Mouse (Mus musculus): ENCODE measurements around the gene Git1. TPM values are rescaled to one million over a fixed set of nuclear protein-coding genes. Genes with fewer than 3 reads are reported as not detected.

Git1 gene
- polyA plus RNA-seq, 1 experiment from 2014 or later, result 14.4 TPM

DNA sequence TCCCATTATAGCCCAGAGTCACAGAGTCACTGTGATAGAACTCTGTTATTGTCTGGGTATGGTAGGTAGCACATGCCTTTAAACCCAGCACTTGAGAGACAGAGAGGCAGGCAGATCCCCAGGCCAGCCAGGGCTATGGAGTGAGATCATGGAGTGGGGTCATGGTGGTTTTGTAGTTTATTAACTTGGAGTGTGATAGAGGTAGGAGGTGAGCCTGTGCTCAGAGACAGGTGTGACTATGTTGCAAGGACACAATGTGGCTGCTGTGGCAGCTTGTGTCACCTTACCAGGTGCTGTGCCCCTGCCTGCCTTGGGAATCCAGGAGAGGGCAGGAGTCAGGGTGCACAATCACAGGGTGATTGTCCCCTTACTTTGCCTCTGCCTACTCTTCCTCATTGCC, 2.1 kb downstream of the Git1 start:
- Histone ChIP-seq H3K4me2 (replicated peaks) (0 out of 2 replicates have a peak overlapping the region, but pooled peaks have one; percentile 89), H3K27ac (replicated peaks) (no peak overlapping the region), H3K27me3 (no peaks in the 10 kb centered on the region), H3K36me3 (peaks cover 12% of the 10 kb centered on the region; the same call in 1 of the 2 replicates), H3K9me3 (no peaks in the 10 kb centered on the region), H3K4me3 (0 out of 2 replicates have a peak overlapping the region, but pooled peaks have one; percentile 93), H3K4me1 (peaks cover 68% of the 10 kb centered on the region), H3K9ac (replicated peaks) (peak overlapping the region; percentile 97; the same call in 1 of the 2 replicates)
- ATAC-seq (replicated peaks), result no peak

DNA sequence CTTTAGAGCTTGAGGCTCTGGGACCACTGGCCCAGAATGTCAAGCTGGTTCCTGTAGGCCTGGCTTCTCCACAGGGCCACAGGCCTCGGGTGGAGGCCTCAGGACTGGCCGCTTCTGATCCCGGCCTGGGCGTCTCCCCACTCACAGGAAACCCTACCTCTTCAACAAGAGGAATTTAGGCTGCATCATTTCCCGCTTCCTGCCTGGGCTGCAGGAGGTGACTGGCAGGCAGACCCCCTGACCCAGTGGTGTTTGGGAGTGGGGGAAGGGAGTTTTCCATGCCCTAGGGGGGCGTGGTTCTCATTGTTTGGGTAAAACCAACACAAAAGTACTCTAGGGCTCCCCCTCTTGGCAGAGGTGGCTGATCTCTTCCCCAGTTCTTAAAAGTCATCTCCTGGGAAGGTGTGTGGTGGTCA, 4.0 kb downstream of the Git1 start:
- no peaks in the 10 kb centered on the region for H3K9me3 ChIP-seq
- no peak overlapping the region for H3K4me3 ChIP-seq
- no peak for ATAC-seq (replicated peaks)
- peaks cover 55% of the 10 kb centered on the region for H3K4me1 ChIP-seq
- no peak overlapping the region for H3K4me2 ChIP-seq (replicated peaks)
- H3K27me3 ChIP-seq, result no peaks in the 10 kb centered on the region
- H3K36me3 ChIP-seq, result peaks cover 23% of the 10 kb centered on the region
- WGBS, result 22% methylated on average over 6 of the region's 6 CpGs
- no peak overlapping the region for H3K9ac ChIP-seq (replicated peaks)
- H3K27ac ChIP-seq (replicated peaks), result 0 out of 2 replicates have a peak overlapping the region, but pooled peaks have one; percentile 52

DNA sequence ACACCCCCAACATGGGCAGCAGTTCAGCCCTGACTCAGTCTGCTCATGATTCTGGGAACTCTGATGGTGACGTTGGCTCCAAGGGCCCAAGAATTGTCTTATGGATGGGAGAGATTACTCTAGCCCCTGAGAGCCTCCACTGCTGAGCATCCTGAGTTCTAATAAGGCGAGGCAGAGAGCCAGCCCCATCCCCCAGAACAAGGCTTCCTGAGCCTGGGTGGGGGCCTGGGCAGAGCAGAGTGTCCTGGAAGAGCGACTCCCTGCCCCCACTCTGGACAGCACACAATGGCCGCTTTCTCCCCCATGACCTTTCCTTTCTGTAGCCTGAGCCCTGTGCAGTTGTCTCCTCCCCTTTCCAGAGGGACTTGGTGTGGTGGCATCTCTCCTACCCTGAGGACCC, 4.5 kb downstream of the Git1 start:
- Histone ChIP-seq H3K4me3 (no peak overlapping the region), H3K4me1 (peaks cover 50% of the 10 kb centered on the region), H3K36me3 (peaks cover 28% of the 10 kb centered on the region), H3K4me2 (replicated peaks) (no peak overlapping the region), H3K9me3 (no peaks in the 10 kb centered on the region), H3K27me3 (no peaks in the 10 kb centered on the region), H3K27ac (replicated peaks) (peak overlapping the region; percentile 22; the same call in 1 of the 2 replicates), H3K9ac (replicated peaks) (no peak overlapping the region)
- no peak for ATAC-seq (replicated peaks)
- WGBS, result 49% methylated on average over 4 of the region's 4 CpGs

DNA sequence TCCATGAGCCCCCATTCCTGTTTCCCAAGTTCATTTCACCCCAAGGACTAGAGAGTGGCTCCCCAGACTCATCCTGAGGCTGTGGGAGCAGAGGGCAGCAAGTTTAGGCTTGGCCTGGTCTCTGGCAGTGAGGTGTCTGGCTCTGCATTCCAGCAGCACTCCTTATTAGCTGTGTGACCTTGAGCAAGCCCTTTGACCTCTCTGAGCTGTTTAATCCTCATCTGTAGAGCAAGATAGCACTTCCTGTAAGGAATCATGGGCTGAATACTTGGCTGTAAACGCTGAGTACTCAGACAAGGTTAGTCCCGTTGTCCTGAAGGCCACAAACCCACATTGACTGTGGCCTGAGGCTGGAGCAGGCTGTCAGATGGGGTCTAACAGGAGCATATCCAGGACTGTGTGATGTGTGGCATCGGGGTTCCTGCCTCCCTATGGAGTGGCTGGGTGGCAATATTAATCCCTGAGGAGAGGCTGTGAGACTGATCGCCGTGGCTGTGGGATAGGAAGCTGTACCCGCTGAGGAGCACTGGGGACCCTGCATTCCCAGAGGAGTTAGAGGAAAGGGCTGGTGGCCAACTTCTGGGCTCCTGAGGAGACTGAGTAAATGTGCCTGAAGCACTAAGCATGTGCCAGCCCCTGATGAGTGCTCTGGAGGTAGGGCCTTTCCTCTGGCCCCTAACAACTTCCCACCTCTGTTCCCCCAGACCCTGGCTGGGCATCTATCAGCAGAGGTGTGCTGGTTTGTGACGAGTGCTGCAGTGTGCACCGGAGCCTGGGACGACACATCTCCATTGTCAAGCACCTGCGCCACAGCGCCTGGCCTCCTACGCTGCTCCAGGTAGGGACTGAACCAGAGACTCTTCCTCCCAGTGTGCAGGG, 5.1 kb downstream of the Git1 start:
- Histone ChIP-seq H3K9ac (replicated peaks) (no peak overlapping the region), H3K4me1 (peaks cover 50% of the 10 kb centered on the region), H3K4me3 (no peak overlapping the region), H3K4me2 (replicated peaks) (no peak overlapping the region), H3K9me3 (no peaks in the 10 kb centered on the region), H3K27me3 (no peaks in the 10 kb centered on the region), H3K36me3 (peaks cover 35% of the 10 kb centered on the region), H3K27ac (replicated peaks) (peak overlapping the region; percentile 22; the same call in 1 of the 2 replicates)
- WGBS, result 80% methylated on average over 12 of the region's 12 CpGs
- no peak for ATAC-seq (replicated peaks)

DNA sequence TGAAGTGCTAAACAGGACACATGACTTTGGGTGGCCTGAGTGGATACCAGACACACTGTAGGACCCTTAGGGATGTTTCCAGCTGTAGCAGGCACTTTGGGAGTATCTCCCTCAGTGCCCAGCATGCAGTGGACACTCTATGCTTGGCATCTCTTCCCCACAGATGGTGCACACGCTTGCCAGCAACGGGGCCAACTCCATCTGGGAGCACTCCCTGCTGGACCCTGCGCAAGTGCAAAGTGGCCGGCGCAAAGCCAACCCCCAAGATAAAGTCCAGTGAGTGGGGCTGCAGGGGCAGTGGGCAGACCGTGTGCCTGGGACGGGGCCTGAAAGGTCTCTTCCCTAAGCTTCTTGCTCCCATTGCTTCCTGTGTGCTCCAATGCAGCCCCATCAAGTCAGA, 6.0 kb downstream of the Git1 start:
- H3K9ac ChIP-seq (replicated peaks), result no peak overlapping the region

DNA sequence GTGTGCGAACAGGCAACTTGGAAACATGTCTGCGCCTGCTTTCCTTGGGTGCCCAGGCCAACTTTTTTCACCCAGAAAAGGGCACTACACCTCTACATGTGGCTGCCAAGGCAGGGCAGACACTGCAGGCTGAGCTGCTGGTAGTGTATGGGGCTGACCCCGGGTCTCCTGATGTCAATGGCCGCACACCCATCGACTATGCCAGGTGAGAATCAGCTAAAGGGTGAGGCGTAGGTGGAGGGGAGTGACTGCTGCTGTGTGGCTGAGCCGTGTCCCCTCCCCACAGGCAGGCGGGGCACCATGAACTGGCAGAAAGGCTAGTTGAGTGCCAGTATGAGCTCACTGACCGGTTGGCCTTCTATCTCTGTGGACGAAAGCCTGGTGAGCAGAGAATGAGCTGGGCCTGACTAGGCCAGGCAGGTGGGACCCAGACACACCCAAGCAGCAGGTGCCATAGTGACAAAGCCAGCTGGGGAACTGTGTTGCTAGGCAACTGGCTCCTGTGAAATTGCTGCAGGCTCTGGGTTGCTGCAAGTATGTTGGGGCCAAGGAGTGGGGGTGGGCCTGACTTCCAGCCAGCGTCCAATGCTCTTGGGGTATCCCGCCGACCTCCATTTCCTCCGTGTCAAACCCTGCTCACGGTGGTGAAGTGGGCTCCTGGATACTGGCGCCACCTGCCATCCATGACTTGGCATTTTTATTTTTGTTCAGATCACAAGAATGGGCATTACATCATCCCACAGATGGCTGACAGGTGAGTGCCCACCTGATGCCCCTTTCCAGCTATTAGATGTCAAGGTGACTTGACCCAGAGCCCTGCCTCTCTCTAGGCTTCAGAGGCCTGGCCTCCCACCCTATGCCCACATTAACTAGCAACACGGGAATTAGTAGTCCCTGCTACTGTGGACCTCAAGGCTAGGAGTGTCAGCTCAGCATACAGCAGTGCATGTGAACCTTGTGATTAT, 7.3 kb downstream of the Git1 start:
- no peak for ATAC-seq (replicated peaks)
- Histone ChIP-seq H3K4me1 (peaks cover 31% of the 10 kb centered on the region), H3K27me3 (no peaks in the 10 kb centered on the region)

More for the DNA sequence above, 6.0 kb downstream of the Git1 start:
- Histone ChIP-seq H3K27ac (replicated peaks) (no peak overlapping the region), H3K4me2 (replicated peaks) (no peak overlapping the region), H3K4me1 (peaks cover 44% of the 10 kb centered on the region), H3K9me3 (no peaks in the 10 kb centered on the region), H3K4me3 (no peak overlapping the region), H3K27me3 (no peaks in the 10 kb centered on the region), H3K36me3 (peaks cover 43% of the 10 kb centered on the region)
- no peak for ATAC-seq (replicated peaks)
- WGBS, result 89% methylated on average over 7 of the region's 7 CpGs

DNA sequence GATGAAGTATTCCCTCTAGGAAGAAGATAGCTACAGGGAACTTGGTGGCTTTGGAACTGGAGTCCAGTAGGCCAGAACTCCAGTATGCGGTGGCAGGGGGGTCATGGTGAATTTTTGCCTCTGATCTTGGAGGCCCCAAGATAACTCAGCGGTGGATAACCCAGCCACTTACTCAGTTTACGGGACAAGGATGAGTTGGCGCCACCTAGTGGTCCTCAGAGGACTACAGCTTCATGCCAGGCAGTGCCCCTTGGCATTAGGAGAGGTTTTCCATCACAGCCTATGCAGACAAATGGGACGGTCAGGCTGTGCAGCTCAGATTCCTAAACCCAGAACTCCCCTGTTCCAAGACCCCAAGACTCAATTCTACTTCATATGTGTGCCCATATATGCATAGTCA, 8.0 kb downstream of the Git1 start:
- H3K4me2 ChIP-seq (replicated peaks), result no peak overlapping the region
- H3K9ac ChIP-seq (replicated peaks), result no peak overlapping the region
- peaks cover 64% of the 10 kb centered on the region for H3K36me3 ChIP-seq
- peaks cover 31% of the 10 kb centered on the region for H3K4me1 ChIP-seq
- H3K4me3 ChIP-seq, result no peak overlapping the region
- peak; percentile 38; the same call in 1 of the 2 replicates for ATAC-seq (replicated peaks)
- H3K27ac ChIP-seq (replicated peaks), result no peak overlapping the region
- WGBS, result 19% methylated on average over 5 of the region's 5 CpGs
- H3K9me3 ChIP-seq, result no peaks in the 10 kb centered on the region
- H3K27me3 ChIP-seq, result no peaks in the 10 kb centered on the region

More for the DNA sequence above, 7.3 kb downstream of the Git1 start:
- Histone ChIP-seq H3K9ac (replicated peaks) (no peak overlapping the region), H3K4me3 (no peak overlapping the region), H3K36me3 (peaks cover 56% of the 10 kb centered on the region), H3K27ac (replicated peaks) (no peak overlapping the region), H3K4me2 (replicated peaks) (no peak overlapping the region), H3K9me3 (no peaks in the 10 kb centered on the region)
- 77% methylated on average over 17 of the region's 17 CpGs for WGBS

DNA sequence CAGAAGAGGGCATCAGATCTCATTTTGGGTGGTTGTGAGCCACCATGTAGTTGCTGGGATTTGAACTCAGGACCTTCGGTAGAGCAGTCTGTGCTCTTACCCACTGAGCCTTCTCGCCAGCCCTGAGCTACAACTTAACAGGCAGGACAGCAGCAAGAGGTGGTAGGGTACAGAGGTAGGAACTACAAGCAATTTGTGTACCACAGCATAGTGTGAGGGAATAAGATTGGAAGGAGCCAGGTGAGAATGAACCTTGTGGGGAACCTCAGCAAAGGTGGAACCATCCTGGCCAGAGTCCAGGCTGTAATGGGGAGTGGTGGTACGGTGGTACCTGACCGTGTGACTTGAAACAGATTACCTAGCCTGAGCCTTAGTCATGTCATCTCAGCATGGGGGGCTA, 8.6 kb downstream of the Git1 start:
- H3K4me1 ChIP-seq, result peaks cover 29% of the 10 kb centered on the region
- H3K4me3 ChIP-seq, result no peak overlapping the region
- 94% methylated on average over 4 of the region's 4 CpGs for WGBS
- H3K9ac ChIP-seq (replicated peaks), result no peak overlapping the region
- H3K27me3 ChIP-seq, result no peaks in the 10 kb centered on the region
- no peak overlapping the region for H3K27ac ChIP-seq (replicated peaks)
- H3K36me3 ChIP-seq, result peaks cover 69% of the 10 kb centered on the region
- no peaks in the 10 kb centered on the region for H3K9me3 ChIP-seq
- H3K4me2 ChIP-seq (replicated peaks), result no peak overlapping the region
- no peak for ATAC-seq (replicated peaks)

DNA sequence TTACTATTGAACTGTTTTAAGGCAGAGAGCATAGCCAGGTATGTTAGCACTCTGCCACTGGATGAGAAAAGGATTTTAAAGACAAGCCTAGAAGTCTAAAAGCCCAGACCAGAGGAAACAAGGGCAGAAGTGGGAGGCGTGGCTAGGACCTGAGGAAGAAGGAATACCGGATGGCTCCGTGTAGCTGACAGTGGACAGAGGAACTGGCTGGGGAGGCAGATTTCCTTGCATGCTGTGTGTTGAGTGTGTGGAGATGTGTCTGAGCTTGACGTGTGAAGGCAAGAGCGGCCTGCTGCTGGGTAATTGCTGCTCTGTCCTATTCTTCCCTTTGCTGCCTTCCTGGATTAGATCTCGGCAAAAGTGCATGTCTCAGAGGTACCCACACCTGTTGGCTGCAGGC, 9.1 kb downstream of the Git1 start:
- H3K9me3 ChIP-seq, result no peaks in the 10 kb centered on the region
- no peak overlapping the region for H3K27ac ChIP-seq (replicated peaks)
- no peak overlapping the region for H3K4me2 ChIP-seq (replicated peaks)
- peaks cover 25% of the 10 kb centered on the region for H3K4me1 ChIP-seq
- 88% methylated on average over 6 of the region's 6 CpGs for WGBS
- ATAC-seq (replicated peaks), result no peak
- no peaks in the 10 kb centered on the region for H3K27me3 ChIP-seq
- no peak overlapping the region for H3K4me3 ChIP-seq
- H3K36me3 ChIP-seq, result peaks cover 74% of the 10 kb centered on the region
- no peak overlapping the region for H3K9ac ChIP-seq (replicated peaks)

DNA sequence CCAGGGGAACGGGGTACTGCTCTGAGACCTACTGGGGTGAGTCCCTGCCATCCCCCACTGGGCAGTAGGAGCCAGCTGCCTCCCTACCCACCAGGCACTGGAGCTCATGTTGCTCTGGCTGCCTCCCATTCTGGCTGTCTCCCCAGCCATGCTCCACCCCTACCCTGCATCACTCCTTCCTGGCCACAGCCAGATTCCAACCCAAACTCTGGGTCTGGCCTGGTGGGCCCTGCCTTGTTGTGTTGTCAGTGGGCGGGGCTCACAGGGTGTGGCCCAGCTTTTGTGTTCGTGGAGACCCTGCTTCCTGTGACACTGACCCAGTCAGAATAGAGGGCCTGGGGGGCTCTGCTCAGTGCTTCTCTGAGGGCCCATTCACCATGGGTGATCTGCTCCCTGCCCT, 10.1 kb downstream of the Git1 start:
- no peak overlapping the region for H3K4me3 ChIP-seq
- no peaks in the 10 kb centered on the region for H3K9me3 ChIP-seq
- H3K27ac ChIP-seq (replicated peaks), result no peak overlapping the region
- H3K36me3 ChIP-seq, result peaks cover 75% of the 10 kb centered on the region
- no peak for ATAC-seq (replicated peaks)
- H3K9ac ChIP-seq (replicated peaks), result no peak overlapping the region
- H3K27me3 ChIP-seq, result no peaks in the 10 kb centered on the region
- peaks cover 21% of the 10 kb centered on the region for H3K4me1 ChIP-seq
- 75% methylated on average over 3 of the region's 3 CpGs for WGBS
- no peak overlapping the region for H3K4me2 ChIP-seq (replicated peaks)

DNA sequence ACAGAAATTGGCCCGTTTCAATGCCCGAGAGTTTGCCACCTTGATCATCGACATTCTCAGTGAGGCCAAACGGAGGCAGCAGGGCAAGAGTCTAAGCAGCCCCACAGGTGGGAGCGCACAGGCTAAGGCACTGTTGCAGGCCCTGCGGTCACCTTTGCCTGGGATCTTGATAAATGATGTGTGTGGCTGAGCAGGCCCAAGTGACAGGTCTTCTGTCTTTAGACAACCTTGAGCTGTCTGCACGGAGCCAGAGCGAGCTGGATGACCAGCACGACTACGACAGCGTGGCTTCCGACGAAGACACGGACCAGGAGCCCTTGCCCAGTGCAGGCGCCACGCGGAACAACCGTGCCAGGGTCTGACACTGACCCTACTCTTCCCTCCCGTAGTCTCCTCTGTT, 11.0 kb downstream of the Git1 start:
- Histone ChIP-seq H3K4me2 (replicated peaks) (no peak overlapping the region), H3K4me3 (no peak overlapping the region), H3K36me3 (peaks cover 73% of the 10 kb centered on the region), H3K27ac (replicated peaks) (no peak overlapping the region), H3K9me3 (no peaks in the 10 kb centered on the region), H3K27me3 (no peaks in the 10 kb centered on the region), H3K4me1 (peaks cover 18% of the 10 kb centered on the region), H3K9ac (replicated peaks) (no peak overlapping the region)
- 96% methylated on average over 19 of the region's 19 CpGs for WGBS
- no peak for ATAC-seq (replicated peaks)
